Comparison of ENCODE assay signal across 13 mouse cellular contexts in genomic region chr8:125043935-125044334, GRCm38 (mm10). TPM values are rescaled to one million over a fixed set of nuclear protein-coding genes. Genes with fewer than 3 reads are reported as not detected.
DNase-seq lines count a peak whose midpoint lies in the region; ATAC-seq and TF ChIP-seq lines count a peak whose summit lies in the region.
"Had no signal": no experiment of that assay in that cellular context is flagged by ENCODE, and none has a peak within 500 bp of the region (broad histone marks: within the 10 kb centered on the region; RNA-seq: fewer than 3 reads in every experiment).

No protein-coding gene starts in this region.

- H3K4me1 ChIP-seq in intestine, embryonic 14.5 days (replicated peaks; ENCODE audit: control insufficient read depth, insufficient read depth, low read length): 0 out of 2 replicates have a peak, but pooled peaks cover 3% of the 10 kb centered on the region
- H3K4me1 ChIP-seq in intestine, postnatal 0 days (replicated peaks; ENCODE audit: control insufficient read depth, insufficient read depth, low read length): no peaks in the 10 kb centered on the region
- peaks cover 37% of the 10 kb centered on the region for H3K4me1 ChIP-seq in embryonic facial prominence, embryonic 13.5 days
- H3K4me1 ChIP-seq in cerebellum, adult 2 months (ENCODE audit: control insufficient read depth, insufficient read depth, low read length): no peaks in the 10 kb centered on the region
- H3K4me1 ChIP-seq: forebrain, embryonic 12.5 days had no signal

- no peak for ATAC-seq in intestine, embryonic 14.5 days (replicated peaks; ENCODE audit: low FRiP score, low TSS enrichment, low read depth)
- no peak for ATAC-seq in intestine, postnatal 0 days
- no peak for ATAC-seq in embryonic facial prominence, embryonic 13.5 days (ENCODE audit: insufficient number of reproducible peaks, insufficient read depth, low FRiP score, low TSS enrichment, low read depth)

- peaks cover 5% of the 10 kb centered on the region; the same call in 1 of the 2 replicates for H3K9me3 ChIP-seq in intestine, embryonic 14.5 days (ENCODE audit: control insufficient read depth, low read length)
- H3K9me3 ChIP-seq in intestine, postnatal 0 days (ENCODE audit: control insufficient read depth): no peaks in the 10 kb centered on the region
- H3K9me3 ChIP-seq in embryonic facial prominence, embryonic 13.5 days: 0 out of 2 replicates have a peak, but pooled peaks cover 3% of the 10 kb centered on the region

- H3K4me2 ChIP-seq in intestine, embryonic 14.5 days (ENCODE audit: low read length): no peak overlapping the region
- no peak overlapping the region for H3K4me2 ChIP-seq in intestine, postnatal 0 days (replicated peaks; ENCODE audit: low read depth)
- no peak overlapping the region for H3K4me2 ChIP-seq in embryonic facial prominence, embryonic 13.5 days
- H3K4me2 ChIP-seq: forebrain, embryonic 12.5 days had no signal

- H3K4me3 ChIP-seq in intestine, embryonic 14.5 days (ENCODE audit: low read depth, low read length): no peak overlapping the region
- no peak overlapping the region for H3K4me3 ChIP-seq in intestine, postnatal 0 days (ENCODE audit: low read depth, low read length)
- H3K4me3 ChIP-seq in embryonic facial prominence, embryonic 13.5 days: no peak overlapping the region
- no peak overlapping the region for H3K4me3 ChIP-seq in cerebellum, adult 2 months (replicated peaks; ENCODE audit: insufficient read depth, low read depth, low read length)
- H3K4me3 ChIP-seq: forebrain, embryonic 12.5 days had no signal

- peak; percentile 35 for DNase-seq in embryo, embryonic 10 days (ENCODE audit: low spot score)
- no peak for DNase-seq in embryo, embryonic 9.5 days (ENCODE audit: extremely low spot score)
- no peak for DNase-seq in intestine, embryonic 14.5 days (ENCODE audit: low spot score)
- peak; percentile 77 for DNase-seq in MN1 (ENCODE audit: low spot score)
- DNase-seq in cerebellum, adult 2 months: no peak
- no peak for DNase-seq in right cerebral cortex, adult 2 months (ENCODE audit: low spot score in 2 of 2)
- DNase-seq: cerebellum, postnatal 10 days; kidney, postnatal 14 days; lung, postnatal 14 days; thymus, adult 18-20 months had no signal

- TF ChIP-seq POLR2A in cerebellum, adult 2 months (IDR thresholded peaks at IDR 0.05; ENCODE audit: borderline replicate concordance, insufficient read depth, low read length): no peak

- peak overlapping the region; percentile 54; the same call in 1 of the 2 replicates for H3K27ac ChIP-seq in intestine, embryonic 14.5 days (ENCODE audit: low read depth)
- no peak overlapping the region for H3K27ac ChIP-seq in intestine, postnatal 0 days (ENCODE audit: low read depth, low read length)
- peak overlapping the region; percentile 70 for H3K27ac ChIP-seq in embryonic facial prominence, embryonic 13.5 days
- no peak overlapping the region for H3K27ac ChIP-seq in cerebellum, adult 2 months (ENCODE audit: insufficient read depth, low read length)
- H3K27ac ChIP-seq: forebrain, embryonic 12.5 days had no signal

- no peaks in the 10 kb centered on the region for H3K27me3 ChIP-seq in intestine, embryonic 14.5 days (replicated peaks; ENCODE audit: control insufficient read depth, insufficient read depth, low read length)
- H3K27me3 ChIP-seq in intestine, postnatal 0 days (replicated peaks; ENCODE audit: control insufficient read depth, insufficient read depth, low read length): no peaks in the 10 kb centered on the region
- no peaks in the 10 kb centered on the region for H3K27me3 ChIP-seq in embryonic facial prominence, embryonic 13.5 days
- no peaks in the 10 kb centered on the region for H3K27me3 ChIP-seq in cerebellum, adult 2 months (ENCODE audit: control insufficient read depth, insufficient read depth, low read length)
- H3K27me3 ChIP-seq: forebrain, embryonic 12.5 days had no signal

- no peak overlapping the region for H3K9ac ChIP-seq in intestine, embryonic 14.5 days (ENCODE audit: low read length)
- H3K9ac ChIP-seq in intestine, postnatal 0 days (ENCODE audit: low read depth, low read length): no peak overlapping the region
- no peak overlapping the region for H3K9ac ChIP-seq in embryonic facial prominence, embryonic 13.5 days
- H3K9ac ChIP-seq: forebrain, embryonic 12.5 days had no signal

- WGBS in intestine, embryonic 14.5 days: 27% methylated on average over 9 of the region's 9 CpGs
- WGBS in intestine, postnatal 0 days: 37% methylated on average over 9 of the region's 9 CpGs
- 6% methylated on average over 9 of the region's 9 CpGs for WGBS in embryonic facial prominence, embryonic 13.5 days
- 48% methylated on average over 9 of the region's 9 CpGs for WGBS in cerebellum, adult 2 months

- H3K36me3 ChIP-seq in intestine, embryonic 14.5 days (ENCODE audit: control insufficient read depth, insufficient read depth, low read length): 0 out of 2 replicates have a peak, but pooled peaks cover 5% of the 10 kb centered on the region
- peaks cover 8% of the 10 kb centered on the region; the same call in 1 of the 2 replicates for H3K36me3 ChIP-seq in intestine, postnatal 0 days (ENCODE audit: control insufficient read depth, insufficient read depth)
- H3K36me3 ChIP-seq in embryonic facial prominence, embryonic 13.5 days: peaks cover 17% of the 10 kb centered on the region

- no peak for TF ChIP-seq CTCF in intestine, postnatal 0 days (IDR thresholded peaks at IDR 0.05; ENCODE audit: low read depth)
- no peak for TF ChIP-seq CTCF in cerebellum, adult 2 months (IDR thresholded peaks at IDR 0.05; ENCODE audit: borderline replicate concordance, insufficient read depth, low read depth, low read length)

RNA-seq across cellular contexts. Expression of gene Disc1, which starts 10.1 kb away (rescaled TPM):
- polyA plus RNA-seq in intestine, embryonic 14.5 days (2014; fragmentation: Nextera tagmentation; extraction: Ambion mirVana): 1.9 and 2.5 TPM in 2 replicates
- polyA plus RNA-seq in intestine, postnatal 0 days (2015; fragmentation: Nextera tagmentation; extraction: Ambion mirVana): 0.39 and 0.40 TPM in 2 replicates
- 3.0 and 3.3 TPM in 2 replicates for polyA plus RNA-seq in embryonic facial prominence, embryonic 13.5 days (2015; fragmentation: Nextera tagmentation; extraction: Ambion mirVana)
- 1.2 and 1.4 TPM in 2 replicates for polyA plus RNA-seq in cerebellum, adult 2 months (2012; rRNA removed)

RNA-seq across cellular contexts. Expression of gene Tsnax, which starts 31.1 kb away (rescaled TPM):
- polyA plus RNA-seq in intestine, embryonic 14.5 days (2014; fragmentation: Nextera tagmentation; extraction: Ambion mirVana): 118 and 131 TPM in 2 replicates
- 47.4 and 48.3 TPM in 2 replicates for polyA plus RNA-seq in intestine, postnatal 0 days (2015; fragmentation: Nextera tagmentation; extraction: Ambion mirVana)
- polyA plus RNA-seq in embryonic facial prominence, embryonic 13.5 days (2015; fragmentation: Nextera tagmentation; extraction: Ambion mirVana): 136 and 149 TPM in 2 replicates
- polyA plus RNA-seq in cerebellum, adult 2 months (2012; rRNA removed): 185 and 201 TPM in 2 replicates

Comparison
In these comparisons a context has a peak if more than half of its experiments do, and no peak if none do; other contexts are left out.
1. DNase-seq: peak in embryo, embryonic 10 days (single experiment) and MN1 (single experiment); none in embryo, embryonic 9.5 days (single experiment), intestine, embryonic 14.5 days (single experiment), cerebellum, adult 2 months (0 of 2) and right cerebral cortex, adult 2 months (0 of 2).
2. H3K27ac ChIP-seq: peak in intestine, embryonic 14.5 days (single experiment) and embryonic facial prominence, embryonic 13.5 days (single experiment); none in intestine, postnatal 0 days (single experiment) and cerebellum, adult 2 months (single experiment).